Mouse (Mus musculus) CD8-positive naive resting alpha-beta T cell, adult 2 months (primary cell): ENCODE data around the gene Thumpd2.
A peak's percentile ranks its signal among the peaks of the same experiment; 100 is the strongest.

Experiments
- DNase-seq, 2 experiments: peaks; one replicate each; pipeline ENCODE4 v3.0.0; 2022; ENCODE audit warnings: low read depth in 2 of 2, low spot score in 2 of 2

Thumpd2 gene

DNA sequence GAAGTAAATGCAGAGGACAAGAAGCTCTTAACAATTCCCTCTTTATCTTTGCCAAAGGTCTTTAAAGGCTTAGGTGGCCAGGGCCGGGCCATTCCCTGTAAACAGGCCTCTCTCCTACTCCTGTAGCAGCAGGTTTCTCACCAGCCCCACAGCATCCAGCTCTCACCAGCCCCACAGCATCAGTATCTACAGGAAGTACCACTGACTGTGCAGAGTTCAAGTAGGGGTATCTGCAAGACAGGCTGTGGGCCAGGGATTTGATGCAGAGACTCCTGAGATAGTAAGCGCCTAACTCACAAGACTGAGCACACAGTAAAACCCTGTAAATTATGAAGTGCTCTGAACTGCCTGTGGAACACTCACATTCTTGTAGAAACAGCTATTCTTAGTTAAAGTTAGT is 31.9 kb downstream of the Thumpd2 start:
- no peak for DNase-seq

DNA sequence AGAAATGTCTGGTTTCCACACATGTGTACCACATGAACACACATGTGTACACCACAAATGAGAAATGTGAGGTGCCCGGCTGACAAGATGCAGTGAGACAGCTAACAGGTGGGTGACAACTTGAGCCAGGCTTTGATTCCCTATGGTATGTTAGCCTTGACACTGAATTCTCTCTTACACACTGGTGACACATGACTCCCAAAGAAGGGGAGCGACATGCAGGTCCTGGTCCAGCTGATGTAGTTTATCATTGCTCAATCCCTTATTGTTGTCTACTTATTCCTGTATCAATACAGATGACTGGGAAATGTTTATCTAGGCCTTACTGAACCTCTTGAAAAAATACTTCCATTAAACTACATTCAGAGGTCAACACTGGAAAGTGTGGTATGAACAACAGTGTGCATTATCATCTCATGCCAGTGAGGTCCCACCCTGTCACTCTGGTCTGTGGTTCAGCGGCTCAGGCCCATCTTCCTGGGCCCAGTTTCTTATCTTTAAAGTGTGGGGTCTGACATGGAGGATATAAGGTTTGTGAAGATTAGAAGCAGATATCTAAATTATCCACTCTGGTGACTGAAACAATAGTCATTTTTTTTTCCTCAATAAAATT is 32.9 kb downstream of the Thumpd2 start:
- DNase-seq = no peak

DNA sequence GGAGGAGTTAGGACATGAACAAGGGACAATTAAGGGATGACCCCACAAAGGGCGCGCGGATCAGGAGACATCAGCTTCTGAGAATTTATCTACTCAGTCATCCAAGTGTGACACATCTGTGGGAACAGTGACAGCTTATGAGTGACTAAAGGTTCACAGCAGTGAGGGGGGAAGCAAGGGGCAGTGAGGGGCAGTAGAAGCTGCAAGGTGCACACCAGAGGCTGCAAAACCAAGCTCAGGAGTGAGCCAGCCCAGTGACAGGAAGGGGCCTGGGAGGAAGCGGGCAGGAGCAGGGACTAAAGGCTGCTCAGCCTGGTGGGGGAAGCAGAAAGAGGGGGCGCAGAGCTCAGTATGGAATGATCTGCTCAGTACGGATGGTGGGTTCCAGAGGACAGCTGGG is 37.6 kb downstream of the Thumpd2 start:
- no peak for DNase-seq

DNA sequence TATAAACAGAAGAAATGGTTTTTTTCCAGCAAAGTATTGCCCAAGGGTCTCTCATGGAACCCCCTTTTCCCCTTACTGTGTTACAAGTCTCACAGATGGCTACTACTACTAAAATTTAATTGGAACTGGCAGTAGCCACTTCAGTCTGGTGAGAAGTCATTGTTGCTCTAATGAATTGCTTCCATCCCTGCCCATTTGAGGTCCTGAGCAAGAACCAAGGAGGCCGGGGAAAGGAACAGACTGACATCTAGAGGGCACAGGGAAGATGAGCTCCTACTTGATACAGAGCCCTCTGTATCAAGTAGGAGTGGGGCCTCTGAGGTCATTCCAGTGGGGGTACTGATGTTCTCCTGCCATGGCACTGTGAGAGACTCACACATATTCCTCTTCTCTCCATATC is 47.8 kb downstream of the Thumpd2 start:
- no peak for DNase-seq

DNA sequence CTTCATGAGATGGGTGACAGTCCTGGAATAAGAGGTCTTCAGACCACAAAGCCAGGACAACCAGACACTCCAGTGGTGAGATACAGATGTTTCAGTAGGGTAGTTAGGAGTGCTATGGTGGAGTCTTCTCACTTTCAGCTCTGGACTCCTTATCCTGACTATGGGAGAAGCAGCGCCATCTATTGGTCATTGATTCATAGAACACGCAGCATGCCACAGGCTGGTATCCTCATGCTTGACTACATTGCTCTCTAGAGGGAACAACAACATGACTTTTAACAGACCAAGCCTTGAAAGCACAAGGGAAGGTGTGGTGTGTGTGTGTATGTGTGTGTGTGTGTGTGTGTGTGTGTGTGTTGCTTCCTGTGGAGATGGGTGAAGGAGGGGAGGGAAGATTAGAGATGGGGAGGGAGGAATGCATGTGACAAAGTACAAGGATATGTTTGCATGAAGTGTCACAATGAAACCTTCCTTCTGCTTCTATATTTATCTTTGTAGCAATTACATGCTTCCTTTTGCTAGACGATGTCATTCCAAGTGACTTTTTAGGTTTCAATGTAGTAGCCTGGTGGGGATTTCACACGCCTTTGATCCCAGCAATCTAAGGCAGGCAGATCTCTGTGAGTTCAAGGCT is 49.0 kb downstream of the Thumpd2 start:
- peak in 1 of 2 experiments; percentile 8 for DNase-seq

DNA sequence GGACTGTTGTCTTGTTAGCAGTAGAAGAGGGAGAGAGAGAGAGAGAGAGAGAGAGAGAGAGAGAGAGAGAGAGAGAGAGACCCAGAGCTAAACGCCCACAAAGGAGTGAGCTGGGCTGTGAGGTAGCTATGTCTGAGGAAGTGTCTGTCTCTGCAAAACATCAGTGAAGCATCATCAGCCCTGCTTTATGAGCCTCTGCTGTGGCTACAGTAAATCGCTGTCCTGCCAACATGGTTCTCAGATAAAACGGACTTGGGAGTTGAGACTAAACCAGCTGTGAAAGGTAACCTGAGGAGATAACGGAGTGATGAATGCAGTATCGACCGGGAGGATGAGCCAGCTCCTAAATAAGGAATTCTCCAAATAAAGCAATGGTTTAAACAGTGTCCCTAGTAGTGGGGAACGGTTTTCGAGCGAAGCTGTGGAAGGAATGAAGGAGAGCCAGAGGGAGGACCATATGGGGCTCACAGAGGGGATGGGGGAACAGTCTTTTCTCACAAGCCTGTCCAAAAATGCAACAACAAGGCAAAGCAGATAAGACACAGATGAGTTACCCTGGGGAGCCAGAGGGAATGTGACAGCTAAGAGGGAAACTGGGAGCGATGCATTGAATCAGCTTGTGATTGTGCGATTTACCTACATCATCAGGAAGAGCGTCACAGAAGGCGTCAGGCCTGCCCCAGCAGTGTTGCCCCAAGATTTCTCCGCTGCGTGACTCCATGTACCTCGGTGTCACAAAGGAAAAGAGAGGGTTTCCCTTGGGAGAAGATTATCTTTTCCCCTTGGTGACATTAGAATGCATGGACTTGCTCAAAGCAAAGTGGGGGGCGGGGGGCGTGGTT is 53.8 kb downstream of the Thumpd2 start:
- DNase-seq = no peak

DNA sequence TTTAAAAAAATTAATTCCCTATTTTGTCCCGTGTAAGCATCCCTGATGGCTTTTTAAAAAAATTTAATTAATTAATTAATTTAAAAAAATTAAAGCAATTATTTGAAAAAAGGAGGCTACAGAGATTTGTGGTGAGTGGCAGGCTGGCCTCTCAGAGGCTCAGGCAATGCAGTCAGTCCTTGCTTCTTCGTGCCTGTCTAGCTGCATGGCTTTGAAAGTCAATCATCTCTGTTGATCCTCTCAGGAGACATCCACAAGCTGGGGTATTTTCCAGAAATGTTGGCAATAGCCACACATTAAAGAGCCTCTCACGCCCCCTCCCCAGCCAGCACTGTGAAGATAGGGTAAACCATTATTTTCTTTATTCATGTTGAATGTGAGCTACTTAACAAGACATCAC is 54.7 kb downstream of the Thumpd2 start:
- no peak for DNase-seq

DNA sequence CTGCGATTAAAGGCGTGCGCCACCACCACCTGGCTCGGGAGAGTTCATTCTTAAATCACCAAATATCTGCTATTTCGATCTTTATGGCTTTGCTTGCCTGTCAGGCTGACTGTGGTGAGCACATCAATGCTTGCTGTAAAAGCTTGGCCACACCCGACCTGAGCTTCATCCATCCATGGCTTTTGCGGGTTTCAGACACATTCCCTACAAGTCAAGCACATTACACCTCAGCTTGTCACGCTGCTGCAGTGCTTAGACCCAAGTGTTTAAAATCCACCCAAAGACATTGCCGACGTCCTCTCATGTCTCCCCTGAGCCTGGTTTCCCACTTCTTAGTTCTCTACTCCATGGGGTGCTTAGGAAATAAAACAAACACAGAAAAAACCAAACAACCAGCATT is 55.8 kb downstream of the Thumpd2 start:
- DNase-seq = no peak

DNA sequence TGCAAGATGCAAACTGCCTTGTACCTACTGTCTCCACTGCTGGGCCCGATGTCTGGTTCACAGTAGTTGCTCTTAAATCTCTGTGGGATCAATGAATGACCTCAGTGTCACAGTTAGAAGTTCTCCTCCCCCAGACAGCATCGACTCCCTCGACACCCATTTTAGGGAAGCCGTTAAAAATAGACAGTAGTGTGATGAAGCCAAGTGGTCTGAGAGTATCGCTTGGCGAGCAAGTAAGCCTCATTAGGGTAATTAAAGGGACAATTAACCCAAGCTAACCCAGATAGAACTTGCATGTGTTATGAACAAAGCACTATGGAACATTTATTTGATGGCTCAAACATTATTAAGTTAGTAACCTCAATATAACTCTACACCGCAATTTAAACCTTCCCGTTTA is 59.6 kb downstream of the Thumpd2 start:
- no peak for DNase-seq

DNA sequence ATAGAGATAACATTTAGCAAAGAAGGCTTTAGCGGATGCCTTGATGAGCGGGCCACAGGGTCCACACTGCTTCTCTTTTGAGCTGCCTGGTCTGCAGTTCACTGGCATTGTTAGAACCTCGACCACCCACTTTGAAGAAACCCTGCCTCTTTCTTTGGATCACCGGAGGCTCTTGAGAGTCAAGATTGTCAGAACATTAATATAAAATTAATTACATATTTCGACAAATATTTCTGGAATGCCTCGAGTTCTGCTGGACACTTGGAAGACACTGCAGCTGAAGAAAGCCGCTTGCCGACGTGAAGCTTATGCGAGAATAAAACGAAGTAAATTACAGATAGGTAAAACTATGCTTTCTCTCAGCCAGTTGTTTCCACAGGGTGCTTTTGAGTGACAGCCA is 60.4 kb downstream of the Thumpd2 start:
- no peak for DNase-seq

DNA sequence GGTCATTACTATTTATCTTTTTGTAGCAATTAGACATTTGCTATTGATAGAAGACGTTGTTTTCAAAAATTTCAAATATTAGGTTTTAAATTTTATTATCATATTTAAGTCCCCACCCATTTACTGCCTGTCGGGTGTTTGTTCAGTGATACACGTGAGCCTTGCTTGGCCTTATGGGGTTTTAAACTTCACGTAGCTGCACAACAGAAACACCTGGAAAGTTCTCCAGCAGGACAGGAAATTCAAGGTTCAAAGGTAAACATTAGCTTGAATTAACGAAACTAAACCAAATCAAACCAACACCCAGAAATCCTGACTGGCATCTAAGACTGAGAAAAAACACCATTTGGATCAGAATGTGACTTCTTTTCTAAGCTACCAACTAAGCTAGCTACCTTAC is 62.8 kb downstream of the Thumpd2 start:
- no peak for DNase-seq

DNA sequence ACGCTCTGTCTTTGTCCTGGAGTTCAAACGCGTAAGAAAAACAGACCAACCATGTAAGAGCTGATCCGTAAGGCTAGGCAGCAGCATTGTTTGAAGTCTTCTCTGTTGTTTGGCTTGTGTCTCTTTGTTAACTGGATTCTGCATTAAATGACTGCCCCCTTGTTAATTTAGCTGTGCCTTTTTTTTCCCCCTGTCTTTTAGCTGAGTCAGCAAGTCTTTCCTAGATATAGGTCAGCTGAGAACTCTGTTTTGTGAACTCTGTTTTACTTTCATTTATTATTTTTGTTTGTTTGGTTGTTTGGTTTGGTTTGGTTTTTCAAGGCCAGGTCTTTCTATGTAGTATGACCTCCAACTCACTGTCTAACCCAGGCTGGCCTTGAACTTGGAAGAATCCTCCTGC is 63.2 kb downstream of the Thumpd2 start:
- DNase-seq = no peak

DNA sequence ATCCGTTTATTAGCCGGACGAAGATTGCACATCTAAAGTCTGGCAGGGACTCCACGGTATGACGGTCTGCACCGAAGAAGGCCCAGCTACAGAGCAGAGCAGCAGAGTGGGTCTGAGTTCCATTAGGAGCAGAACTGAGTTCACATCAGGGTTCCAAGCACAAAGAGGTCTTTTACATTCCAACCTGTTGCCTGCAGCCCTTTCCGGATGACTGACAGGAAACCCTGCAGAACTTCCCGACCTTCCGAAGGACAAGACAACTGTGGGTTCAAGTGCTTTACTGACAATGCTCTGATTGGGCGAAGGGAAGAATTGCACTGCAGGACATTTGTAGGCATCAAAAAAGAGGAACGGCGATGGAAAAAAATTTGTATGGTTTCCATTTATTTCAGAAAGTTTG is 63.9 kb downstream of the Thumpd2 start:
- DNase-seq = no peak

DNA sequence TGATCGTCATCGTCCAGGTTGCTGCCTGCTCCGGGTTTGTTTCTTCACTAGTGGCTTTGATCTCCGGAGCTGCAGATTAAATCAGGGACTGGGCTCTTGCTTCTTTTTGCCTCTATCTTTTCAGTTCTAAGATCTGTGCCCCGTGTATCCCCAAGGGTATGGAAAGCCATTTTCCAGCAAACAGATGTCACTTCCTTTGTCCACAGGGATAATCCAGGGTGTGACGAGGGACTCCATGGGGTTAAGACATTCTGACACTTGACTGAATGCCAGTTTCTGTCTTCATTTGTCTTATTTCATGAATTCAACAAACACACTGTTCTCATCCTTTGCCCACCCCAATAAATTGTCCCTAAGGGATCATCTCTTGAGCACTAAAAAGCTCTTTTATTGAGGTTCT is 65.9 kb downstream of the Thumpd2 start:
- DNase-seq = no peak

DNA sequence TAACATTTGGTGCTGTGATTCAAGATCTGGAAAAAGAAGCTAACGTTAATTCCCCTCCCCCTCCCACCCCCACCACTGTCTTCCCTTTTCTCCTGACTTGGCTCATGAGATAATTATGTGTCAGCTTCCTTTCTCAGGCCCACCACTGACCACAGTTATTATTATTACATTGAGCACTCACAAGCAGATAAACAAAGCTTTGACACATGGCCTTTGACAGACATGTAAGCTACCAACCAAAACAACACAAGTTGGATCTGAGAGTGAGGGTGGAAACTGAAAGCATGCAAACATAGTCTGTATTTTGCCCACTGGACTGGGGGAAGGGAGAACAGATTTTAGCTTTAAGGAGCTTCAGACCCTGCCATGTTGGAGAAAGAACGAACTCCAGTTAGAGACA is 67.7 kb downstream of the Thumpd2 start:
- no peak for DNase-seq

DNA sequence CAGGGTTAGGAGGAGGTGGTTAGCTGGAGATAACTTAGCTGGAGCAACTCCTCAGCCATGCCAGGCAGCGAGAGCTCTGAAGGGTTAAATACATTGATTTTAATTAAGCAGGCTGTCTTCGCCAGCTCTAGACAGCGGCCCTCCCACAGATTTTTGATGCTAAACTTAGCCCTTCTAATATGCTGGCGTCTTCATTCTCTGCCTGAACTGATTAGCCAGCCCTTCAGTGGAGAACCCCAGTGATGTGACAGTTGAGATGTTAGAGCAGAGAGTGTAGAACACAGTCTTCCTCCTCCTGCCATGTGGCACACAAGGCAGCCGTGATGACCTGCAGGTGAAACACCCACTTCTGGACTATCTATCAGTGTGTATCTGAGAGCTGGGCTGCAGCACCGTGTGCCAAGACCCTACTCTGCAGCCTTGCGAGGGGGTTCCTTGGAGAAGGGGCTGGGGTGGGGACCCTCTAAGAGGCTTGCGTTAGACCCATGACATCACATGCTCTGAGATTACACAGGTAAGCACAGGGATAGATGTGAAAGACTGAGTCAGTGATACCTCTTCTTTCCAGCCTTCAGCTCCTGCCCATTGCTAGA is 73.3 kb downstream of the Thumpd2 start:
- DNase-seq = no peak

DNA sequence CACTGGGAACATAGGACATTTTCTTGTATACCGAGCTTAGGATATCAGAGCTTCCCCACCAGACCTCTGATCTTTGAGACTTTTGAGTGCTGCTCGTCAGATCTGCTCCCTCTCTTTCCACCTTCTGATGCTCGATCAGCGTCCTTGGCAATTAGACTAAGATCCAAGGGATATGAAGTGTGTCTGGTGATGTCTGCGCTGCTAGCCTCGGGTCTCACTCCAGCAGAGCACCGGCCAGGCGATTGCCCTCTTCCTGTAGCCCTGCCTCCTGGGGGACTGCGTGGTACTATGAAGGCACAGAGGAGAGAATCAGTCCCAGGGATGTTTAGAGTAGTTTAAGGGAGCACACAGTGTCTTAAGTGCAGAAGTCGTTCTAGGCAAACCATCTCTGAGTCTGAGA is 81.9 kb downstream of the Thumpd2 start:
- DNase-seq = no peak

DNA sequence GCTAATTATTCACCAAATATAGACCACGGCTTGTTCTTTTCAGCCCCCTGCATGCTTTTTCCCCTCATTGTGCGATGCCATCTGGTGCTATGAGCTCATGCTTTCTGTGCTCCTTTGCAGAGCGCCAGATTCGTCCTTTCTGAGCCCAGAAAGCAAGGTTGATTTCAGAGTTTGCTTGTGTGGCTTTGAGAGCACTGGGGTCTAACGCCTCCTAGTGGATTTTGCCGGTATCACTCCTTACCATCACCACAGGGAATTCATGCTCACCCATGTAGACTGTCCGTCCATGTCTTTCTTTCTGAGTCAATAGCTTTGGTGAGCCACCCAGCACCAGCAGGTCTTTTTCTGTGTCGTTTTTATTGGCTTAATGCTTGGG is 82.5 kb downstream of the Thumpd2 start:
- peak in 1 of 2 experiments; percentile 23 for DNase-seq

DNA sequence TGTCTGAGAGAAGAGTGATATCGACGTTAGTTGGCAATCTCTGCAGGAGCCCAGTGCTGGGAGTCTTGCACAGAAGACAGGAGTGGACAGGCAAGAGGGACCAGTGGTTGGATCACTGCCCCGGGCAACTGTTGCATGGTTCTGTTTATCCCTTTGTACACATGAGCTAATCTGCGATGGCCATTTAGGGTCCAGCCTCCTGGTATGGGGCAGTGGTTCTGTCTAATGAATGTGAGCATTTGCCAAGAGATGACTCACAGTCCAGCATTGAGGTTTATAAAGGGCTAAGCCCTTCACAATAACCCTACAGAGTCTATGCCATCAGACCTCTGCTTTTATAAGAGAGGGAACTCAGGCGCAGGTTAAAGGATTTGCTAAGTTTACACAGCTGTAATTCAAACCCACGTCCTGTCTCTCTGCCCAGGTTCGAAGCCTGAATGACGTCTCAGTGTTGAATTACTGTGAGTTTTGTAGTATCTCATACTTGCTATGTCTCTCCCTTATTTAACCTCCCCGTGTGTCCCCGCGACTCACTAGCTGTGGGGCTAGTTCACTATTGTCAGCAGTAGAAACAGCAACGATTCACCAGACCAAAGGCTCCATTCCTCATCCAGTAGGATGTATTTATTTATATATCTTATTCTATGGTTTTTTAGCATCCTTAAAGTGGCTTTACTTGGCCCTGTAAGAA is 83.0 kb downstream of the Thumpd2 start:
- no peak for DNase-seq

DNA sequence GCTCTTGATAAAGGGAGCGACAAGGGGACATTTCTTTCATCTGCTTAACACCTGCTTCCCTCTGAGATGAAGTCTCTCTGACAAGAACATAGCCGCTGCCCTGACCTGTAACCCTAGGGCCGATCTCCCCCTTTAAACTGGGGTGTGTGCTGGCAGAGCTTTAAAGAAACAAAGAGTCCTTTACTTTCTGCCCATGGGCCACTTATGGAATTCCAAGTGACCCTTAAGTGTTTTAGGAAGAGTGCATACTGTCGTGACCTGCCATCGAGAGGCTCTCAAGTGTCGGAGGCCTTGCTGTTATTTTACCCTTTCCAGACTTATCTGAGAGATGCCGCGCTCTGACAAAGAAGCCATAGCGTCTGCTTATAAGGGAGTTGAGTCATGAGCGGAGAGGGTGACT is 84.8 kb downstream of the Thumpd2 start:
- no peak for DNase-seq

DNA sequence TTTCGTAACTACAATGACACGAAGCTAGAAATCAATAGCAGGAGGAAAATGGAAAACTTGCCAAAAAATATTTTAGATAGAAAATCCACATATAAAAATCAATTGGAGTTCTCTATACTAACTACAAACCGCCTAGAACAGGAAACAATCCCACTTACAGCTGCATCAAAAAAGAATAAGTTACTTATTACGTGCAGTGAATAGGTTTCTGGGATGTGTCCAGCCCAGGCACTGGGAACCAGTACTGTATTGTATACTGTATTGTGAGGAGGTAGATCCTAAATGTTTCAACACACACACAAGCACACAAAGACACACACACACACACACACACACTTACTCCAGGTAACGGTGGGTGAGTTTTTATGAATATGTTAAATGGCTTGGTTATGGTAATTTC is 87.6 kb downstream of the Thumpd2 start:
- DNase-seq = no peak
